Mouse (Mus musculus) heart, adult 2 months (tissue): ENCODE data around the gene Snrk.

Source experiments
- CTCF ChIP-seq: fragments of 200-600 bp; IDR thresholded peaks from 2 replicates; pipeline ENCODE4 v1.8.1; 2022; ENCODE audit warnings: antibody characterized with exemption, mild to moderate bottlenecking, moderate library complexity
- EP300 ChIP-seq: fragments of 200-500 bp; IDR thresholded peaks from 2 replicates; pipeline ENCODE4 v1.6.1; 2011; ENCODE audit warnings: low read depth, low read length, control low read depth; ENCODE audit not compliant: insufficient read depth

DNA sequence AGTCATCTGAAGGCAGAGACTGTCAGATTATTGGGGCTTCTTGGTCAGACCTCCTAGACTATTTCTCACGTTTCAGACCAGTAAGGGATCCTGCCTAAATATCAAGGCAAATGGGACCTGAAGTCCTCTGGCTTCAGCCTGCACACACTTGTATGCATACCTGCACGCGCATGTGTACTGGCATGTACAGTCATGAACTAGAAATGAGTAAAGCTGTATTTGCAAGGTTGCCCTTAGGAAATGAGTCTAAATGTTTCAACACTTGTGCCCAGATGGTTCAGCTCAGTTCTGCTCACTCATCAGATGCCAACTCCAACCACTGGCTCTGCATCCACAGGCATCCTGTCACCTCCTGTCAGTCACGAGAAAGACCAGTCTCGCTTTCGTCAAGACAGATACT is 6.6 kb upstream of the Snrk start:
- no peak for TF ChIP-seq CTCF
- no peak for TF ChIP-seq EP300
